Mouse (Mus musculus) cortical plate, adult 2 months (tissue): ENCODE measurements around the gene Phf12.

Experiments used
- CTCF ChIP-seq: fragments of 200-500 bp; IDR thresholded peaks from 2 replicates; pipeline ENCODE4 v1.5.1; 2011; ENCODE audit warnings: mild to moderate bottlenecking, control low read depth, low read length; ENCODE audit not compliant: insufficient read depth; ENCODE audit errors: extremely low read depth
- POLR2A ChIP-seq: fragments of 200-500 bp; IDR thresholded peaks from 2 replicates; pipeline ENCODE4 v1.6.1; 2011; ENCODE audit warnings: mild to moderate bottlenecking, low read length, control low read depth; ENCODE audit not compliant: insufficient read depth; ENCODE audit errors: extremely low read depth

- TF ChIP-seq CTCF = no peak
- no peak for TF ChIP-seq POLR2A
Observed at GRCm38 (mm10) chr11:77950125-77950685, 32.3 kb upstream of the Phf12 start.
